Mouse (Mus musculus) embryonic fibroblast, embryonic 13.5 days (primary cell): ENCODE measurements around the gene Slc3a2.

Source experiments
- CTCF ChIP-seq: IDR thresholded peaks from 2 replicates; pipeline ENCODE4 v1.5.1; 2011; ENCODE audit warnings: mild to moderate bottlenecking, control low read depth, low read length, moderate library complexity, borderline replicate concordance; ENCODE audit not compliant: insufficient read depth
- POLR2A ChIP-seq: IDR thresholded peaks from 2 replicates; pipeline ENCODE4 v1.6.1; 2011; ENCODE audit warnings: low read depth, mild to moderate bottlenecking, control low read depth, low read length, moderate library complexity

GRCm38 (mm10) chr19:8699652-8700051 is 23.5 kb downstream of the Slc3a2 start:
- TF ChIP-seq CTCF: no peak
- no peak for TF ChIP-seq POLR2A
